Mouse (Mus musculus) kidney, postnatal 0 days (tissue): ENCODE measurements around the gene H2-DMb1. TPM values are rescaled to one million over a fixed set of nuclear protein-coding genes. Genes with fewer than 3 reads are reported as not detected.

Experiments used
- ATAC-seq: fragments of 200-750 bp; cut with Nextera tagmentation; replicated peaks from 2 replicates; pipeline ENCODE4 v1.8.0; 2017; ENCODE audit warnings: low read depth, moderate number of reproducible peaks, moderate TSS enrichment, moderate library complexity; ENCODE audit not compliant: low FRiP score
- DNase-seq: peaks from one replicate; pipeline ENCODE4 v3.0.0-alpha.2; 2016; ENCODE audit warnings: low spot score
- H3K27ac ChIP-seq: fragments of 300-500 bp; sonication (generic); 2 replicates; pipeline ENCODE4 v1.5.1; 2014; ENCODE audit warnings: mild to moderate bottlenecking
- H3K27me3 ChIP-seq: fragments of 300-500 bp; sonication (generic); 2 replicates; pipeline ENCODE4 v1.6.1; 2014; ENCODE audit warnings: low read length, mixed read lengths; ENCODE audit not compliant: insufficient read depth
- H3K36me3 ChIP-seq: fragments of 300-500 bp; sonication (generic); 2 replicates; pipeline ENCODE4 v1.6.1; 2014; ENCODE audit warnings: low read length, mixed read lengths; ENCODE audit not compliant: insufficient read depth
- H3K4me1 ChIP-seq: fragments of 300-500 bp; sonication (generic); replicated peaks from 2 replicates; pipeline ENCODE4 v1.6.1; 2014; ENCODE audit warnings: antibody characterized with exemption, low read length, mixed read lengths; ENCODE audit not compliant: insufficient read depth
- H3K4me2 ChIP-seq: fragments of 300-500 bp; sonication (generic); 2 replicates; pipeline ENCODE4 v1.6.1; 2014; ENCODE audit warnings: mild to moderate bottlenecking, low read length, moderate library complexity, mixed read lengths
- H3K4me3 ChIP-seq: fragments of 300-500 bp; sonication (generic); replicated peaks from 2 replicates; pipeline ENCODE4 v1.5.1; 2014; ENCODE audit warnings: low read depth, low read length
- H3K9ac ChIP-seq: fragments of 300-500 bp; sonication (generic); 2 replicates; pipeline ENCODE4 v1.6.1; 2014; ENCODE audit warnings: low read depth, low read length
- H3K9me3 ChIP-seq: fragments of 300-500 bp; sonication (generic); replicated peaks from 2 replicates; pipeline ENCODE4 v1.6.1; 2016; ENCODE audit warnings: low read length, inconsistent platforms, mixed read lengths
- CTCF ChIP-seq: IDR thresholded peaks from 2 replicates; pipeline ENCODE4 v1.5.1; 2016; ENCODE audit warnings: antibody characterized with exemption, low read depth, mild to moderate bottlenecking, moderate library complexity
- WGBS: fragments of 180-500 bp; shearing (Covaris S2); extraction: QIAGEN DNeasy Blood & Tissue Kit; methylation state at CpG from one replicate; pipeline ENCODE4 v1.1.7; 2014; 5-methylcytosine and 5-hydroxymethylcytosine counted together
- polyA plus RNA-seq: library from polyadenylated mRNA; unstranded; fragments of >200 nt; fragmentation: Nextera tagmentation; extraction: Ambion mirVana; gene quantifications from 2 replicates; pipeline ENCODE4 v1.2.1, GENCODE M21; 2015

The H2-DMb1 gene
- polyA plus RNA-seq, 1 experiment from 2014 or later, result 12.9 TPM

DNA sequence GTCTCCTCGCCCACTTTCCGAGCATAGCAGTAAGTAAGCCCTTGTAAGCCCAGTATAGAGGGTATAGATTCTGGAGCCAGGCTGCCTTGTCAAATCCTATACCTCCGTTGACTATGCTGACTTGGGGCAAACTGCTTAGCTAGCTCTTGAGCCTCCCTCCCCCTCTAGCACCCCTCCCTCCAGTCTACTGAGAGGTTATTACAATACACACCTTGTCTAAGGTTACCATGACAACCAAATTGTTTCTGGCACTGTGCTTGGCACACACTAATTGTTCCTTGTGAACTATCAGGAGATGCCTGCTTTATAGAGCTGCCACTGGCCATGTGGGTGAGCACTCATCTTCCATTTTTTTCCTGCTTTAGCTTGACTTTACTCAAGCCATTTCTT, 43.1 kb upstream of the H2-DMb1 start:
- no peak overlapping the region for H3K4me3 ChIP-seq
- H3K9ac ChIP-seq, result no peak overlapping the region
- DNase-seq, result no peak
- H3K4me2 ChIP-seq, result no peak overlapping the region
- H3K9me3 ChIP-seq, result no peaks in the 10 kb centered on the region
- H3K36me3 ChIP-seq, result peaks cover 50% of the 10 kb centered on the region
- H3K27ac ChIP-seq, result no peak overlapping the region
- WGBS, result 75% methylated on average over 3 of the region's 3 CpGs
- no peaks in the 10 kb centered on the region for H3K27me3 ChIP-seq
- no peak for TF ChIP-seq CTCF
- peaks cover under 1% of the 10 kb centered on the region; the same call in 1 of the 2 replicates for H3K4me1 ChIP-seq
- ATAC-seq, result no peak

DNA sequence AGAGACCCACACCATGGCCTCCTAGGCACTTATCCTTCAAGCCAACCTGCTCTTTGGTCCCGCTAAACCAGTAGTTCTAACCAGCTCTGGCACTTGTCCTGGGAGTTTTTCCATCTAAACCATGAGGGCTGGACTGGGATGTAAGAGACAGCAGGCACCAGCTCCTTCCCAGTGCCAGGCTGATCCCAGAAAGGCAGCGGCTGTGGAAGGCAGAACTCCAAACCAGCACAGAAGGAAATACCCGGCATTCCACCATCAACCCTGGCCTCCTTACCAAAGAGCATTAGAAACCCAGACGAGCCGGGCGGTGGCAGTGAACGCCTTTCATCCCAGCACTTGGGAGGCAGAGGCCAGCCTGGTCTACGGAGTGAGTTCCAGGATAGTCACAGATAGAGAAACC, 42.6 kb upstream of the H2-DMb1 start:
- H3K4me3 ChIP-seq, result no peak overlapping the region
- no peak overlapping the region for H3K27ac ChIP-seq
- H3K36me3 ChIP-seq, result peaks cover 55% of the 10 kb centered on the region
- no peak for TF ChIP-seq CTCF
- H3K4me2 ChIP-seq, result no peak overlapping the region
- no peak for DNase-seq
- H3K27me3 ChIP-seq, result no peaks in the 10 kb centered on the region
- WGBS, result 62% methylated on average over 8 of the region's 8 CpGs
- H3K9me3 ChIP-seq, result no peaks in the 10 kb centered on the region
- peaks cover 5% of the 10 kb centered on the region for H3K4me1 ChIP-seq
- no peak overlapping the region for H3K9ac ChIP-seq
- ATAC-seq, result no peak

DNA sequence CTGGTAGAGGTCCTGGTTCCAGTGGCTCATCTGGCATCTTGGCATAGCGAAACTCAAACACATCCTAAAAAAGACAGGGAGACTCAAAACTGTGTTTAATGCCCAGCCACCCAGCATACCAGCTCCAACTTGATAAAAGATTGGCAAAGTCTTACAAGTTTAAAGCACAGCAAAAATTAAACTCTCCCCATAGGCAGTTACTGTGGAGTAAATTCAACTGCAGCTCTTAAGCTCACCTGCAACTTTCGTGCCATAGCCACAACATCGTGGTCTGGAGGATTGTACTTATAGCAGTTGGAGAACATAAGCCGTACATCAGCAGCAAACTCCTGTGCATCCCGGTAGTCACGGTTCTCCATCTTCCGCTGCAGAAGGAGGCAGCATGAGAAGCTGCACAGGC, 38.8 kb upstream of the H2-DMb1 start:
- no peak for DNase-seq
- Histone ChIP-seq H3K4me2 (no peak overlapping the region), H3K9ac (no peak overlapping the region), H3K27me3 (no peaks in the 10 kb centered on the region), H3K4me3 (no peak overlapping the region), H3K4me1 (peaks cover 5% of the 10 kb centered on the region), H3K27ac (no peak overlapping the region), H3K9me3 (no peaks in the 10 kb centered on the region), H3K36me3 (peaks cover 73% of the 10 kb centered on the region)
- no peak for TF ChIP-seq CTCF
- WGBS, result 94% methylated on average over 7 of the region's 7 CpGs
- no peak for ATAC-seq

DNA sequence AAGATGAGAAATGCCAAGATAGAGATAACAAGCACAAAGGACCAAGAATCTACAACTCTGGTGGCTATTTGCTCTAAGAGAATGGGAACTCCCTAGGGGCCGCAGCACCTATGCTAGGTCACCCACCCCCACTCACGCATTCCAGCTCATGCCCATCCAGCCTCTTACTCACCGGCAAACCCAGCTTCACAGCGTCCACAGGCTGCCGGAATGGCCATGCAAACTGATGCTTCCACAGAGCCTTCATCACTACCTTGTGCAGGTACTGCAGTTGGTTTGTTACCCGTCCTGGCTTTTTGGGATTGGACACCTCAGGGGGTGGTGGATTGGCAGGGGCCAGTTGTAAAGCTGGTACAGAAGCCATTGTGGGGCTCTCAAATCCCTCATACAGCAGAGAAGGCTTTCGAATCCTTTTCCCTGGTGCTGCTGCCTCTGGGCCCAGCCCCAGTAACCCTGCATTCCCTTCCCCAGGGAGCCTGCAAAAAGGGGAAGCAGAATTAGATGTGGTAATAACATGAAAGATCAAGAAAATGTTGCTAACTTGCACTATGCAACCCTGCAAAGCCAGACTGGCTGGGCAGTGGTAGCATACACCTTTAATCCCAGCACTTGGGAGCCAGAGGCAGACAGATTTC, 36.0 kb upstream of the H2-DMb1 start:
- DNase-seq (no peak), ATAC-seq (no peak)
- H3K27ac ChIP-seq, result no peak overlapping the region
- H3K27me3 ChIP-seq, result no peaks in the 10 kb centered on the region
- peaks cover 55% of the 10 kb centered on the region for H3K36me3 ChIP-seq
- H3K9me3 ChIP-seq, result no peaks in the 10 kb centered on the region
- H3K4me3 ChIP-seq, result peak overlapping the region; percentile 95
- no peak for TF ChIP-seq CTCF
- WGBS, result 13% methylated on average over 7 of the region's 7 CpGs
- H3K9ac ChIP-seq, result peak overlapping the region; percentile 88
- H3K4me1 ChIP-seq, result peaks cover 5% of the 10 kb centered on the region
- peak overlapping the region; percentile 83 for H3K4me2 ChIP-seq

DNA sequence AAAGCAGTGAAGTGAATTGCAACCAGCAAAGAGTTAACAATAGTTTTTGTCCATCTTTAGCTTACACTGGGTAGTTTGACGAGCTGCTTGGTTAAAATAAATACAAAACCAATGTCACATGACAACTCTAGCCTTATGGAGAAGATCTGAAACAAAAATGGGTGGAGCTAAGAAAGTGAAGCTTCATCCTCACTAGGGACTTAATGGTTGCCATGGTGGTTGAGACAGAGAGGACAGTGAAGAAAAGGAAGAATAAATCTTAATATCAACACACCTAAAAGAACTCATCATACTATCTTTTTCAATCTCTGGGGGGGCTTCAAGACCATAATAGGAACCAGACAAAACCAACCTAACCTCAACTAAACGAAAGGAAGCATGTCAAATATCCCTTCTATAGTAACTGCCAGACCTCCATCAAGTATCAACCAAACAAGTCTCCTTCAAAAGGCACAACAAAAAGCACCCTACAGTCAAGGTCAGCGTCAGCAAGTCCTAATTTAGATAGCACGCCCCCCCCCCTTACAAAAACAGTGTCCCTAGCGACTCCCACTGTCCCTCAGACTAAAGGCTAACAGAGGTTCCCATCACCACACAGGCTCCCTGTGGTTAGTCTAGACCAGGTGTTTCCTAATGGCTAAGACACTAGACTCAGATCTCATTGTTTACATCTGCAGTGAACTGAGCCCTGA, 35.3 kb upstream of the H2-DMb1 start:
- Histone ChIP-seq H3K4me2 (peak overlapping the region; percentile 83), H3K4me1 (peaks cover 5% of the 10 kb centered on the region), H3K9me3 (no peaks in the 10 kb centered on the region), H3K9ac (peak overlapping the region; percentile 88), H3K27ac (no peak overlapping the region), H3K27me3 (no peaks in the 10 kb centered on the region), H3K4me3 (peak overlapping the region; percentile 95), H3K36me3 (peaks cover 48% of the 10 kb centered on the region)
- no peak for TF ChIP-seq CTCF
- peak; percentile 76 for DNase-seq
- no peak for ATAC-seq
- WGBS, result 1% methylated on average over 5 of the region's 5 CpGs

DNA sequence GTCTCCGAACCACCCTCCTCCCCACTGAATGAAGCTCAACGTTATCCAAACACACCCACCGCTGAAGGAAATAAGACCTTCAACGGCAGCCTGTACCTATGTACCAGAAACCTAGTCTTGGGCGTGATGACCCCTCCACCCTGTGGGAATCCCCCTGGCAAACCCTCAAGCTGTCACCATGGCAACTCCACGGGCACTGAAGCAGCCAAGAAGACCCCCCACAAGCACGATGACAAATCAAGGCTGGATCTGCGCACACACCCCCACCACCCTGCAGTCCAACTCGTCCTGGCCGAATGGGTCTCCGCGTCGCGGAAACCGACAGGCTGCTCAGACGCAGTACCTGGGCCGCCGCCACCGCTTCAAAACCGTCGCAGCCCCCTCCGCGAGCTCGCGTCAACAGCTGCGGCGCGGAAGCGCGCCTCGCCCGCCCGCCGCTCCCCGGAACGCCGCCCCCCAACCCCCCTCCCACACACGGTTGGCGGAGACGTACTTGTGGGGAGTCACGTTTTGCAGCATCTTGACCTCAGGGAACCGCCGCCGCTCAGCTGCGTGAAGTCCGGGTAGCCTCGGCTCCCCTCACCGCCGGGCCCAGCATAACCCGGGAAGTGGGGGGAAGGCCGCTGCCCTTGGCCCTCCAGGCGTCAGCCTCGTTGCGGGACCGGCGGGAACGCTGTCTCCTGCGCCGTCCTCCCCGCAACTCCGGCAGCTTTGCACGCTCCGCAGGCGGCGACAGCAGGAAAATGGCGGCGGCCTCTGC, 34.6 kb upstream of the H2-DMb1 start:
- Histone ChIP-seq H3K9ac (peak overlapping the region; percentile 88), H3K4me2 (peak overlapping the region; percentile 83), H3K27ac (peak overlapping the region; percentile 81), H3K36me3 (peaks cover 40% of the 10 kb centered on the region), H3K27me3 (no peaks in the 10 kb centered on the region), H3K9me3 (no peaks in the 10 kb centered on the region), H3K4me1 (peaks cover 5% of the 10 kb centered on the region), H3K4me3 (peak overlapping the region; percentile 95)
- ATAC-seq (no peak), DNase-seq (peak; percentile 43)
- TF ChIP-seq CTCF, result no peak; the same call in 1 of the 2 replicates
- under 1% methylated on average over 67 of the region's 67 CpGs for WGBS
